Mouse (Mus musculus) forebrain, postnatal 0 days (tissue): ENCODE results near the gene Slc2a6. TPM values are rescaled to one million over a fixed set of nuclear protein-coding genes. Genes with fewer than 3 reads are reported as not detected.

Source experiments
- ATAC-seq: fragments of 200-750 bp; cut with Nextera tagmentation; 2 replicates; pipeline ENCODE4 v1.8.0; 2017; ENCODE audit warnings: mild to moderate bottlenecking, moderate library complexity
- DNase-seq: peaks from one replicate; pipeline ENCODE4 v3.0.0-alpha.2; 2015
- H3K27ac ChIP-seq: fragments of 300-500 bp; sonication (generic); 2 replicates; pipeline ENCODE4 v1.5.1; 2014; ENCODE audit warnings: low read depth, mild to moderate bottlenecking, antibody characterized with exemption, low read length, moderate library complexity, mixed read lengths
- H3K27me3 ChIP-seq: fragments of 300-500 bp; sonication (generic); 2 replicates; pipeline ENCODE4 v1.6.1; 2014; ENCODE audit warnings: mild to moderate bottlenecking, low read length, mixed read lengths; ENCODE audit not compliant: insufficient read depth
- H3K36me3 ChIP-seq: fragments of 300-500 bp; sonication (generic); 2 replicates; pipeline ENCODE4 v1.6.1; 2014; ENCODE audit warnings: mild to moderate bottlenecking, moderate library complexity; ENCODE audit not compliant: insufficient read depth
- H3K4me1 ChIP-seq: fragments of 300-500 bp; sonication (generic); 2 replicates; pipeline ENCODE4 v1.6.1; 2014; ENCODE audit warnings: antibody characterized with exemption; ENCODE audit not compliant: insufficient read depth
- H3K4me2 ChIP-seq: fragments of 300-500 bp; sonication (generic); 2 replicates; pipeline ENCODE4 v1.6.1; 2014; ENCODE audit warnings: low read depth, mild to moderate bottlenecking, moderate library complexity
- H3K4me3 ChIP-seq: fragments of 300-500 bp; sonication (generic); 2 replicates; pipeline ENCODE4 v1.5.1; 2014; ENCODE audit warnings: low read depth, low read length, mixed read lengths
- H3K9ac ChIP-seq: fragments of 300-500 bp; sonication (generic); 2 replicates; pipeline ENCODE4 v1.6.1; 2014; ENCODE audit warnings: mild to moderate bottlenecking
- H3K9me3 ChIP-seq: fragments of 300-500 bp; sonication (generic); 2 replicates; pipeline ENCODE4 v1.6.1; 2016; ENCODE audit warnings: low read length
- CTCF ChIP-seq: sonication (generic); IDR thresholded peaks from 2 replicates; pipeline ENCODE4 v1.5.1; 2016; ENCODE audit warnings: antibody characterized with exemption, control low read depth, low read depth
- WGBS: fragments of 180-500 bp; shearing (Covaris S2); extraction: QIAGEN DNeasy Blood & Tissue Kit; methylation state at CpG from one replicate; pipeline ENCODE4 v1.1.7; 2014; 5-methylcytosine and 5-hydroxymethylcytosine counted together
- polyA plus RNA-seq: library from polyadenylated mRNA; unstranded; fragments of >200 nt; fragmentation: Nextera tagmentation; extraction: Ambion mirVana; gene quantifications from 2 replicates; pipeline ENCODE4 v1.2.1, GENCODE M21; 2015
- total RNA-seq: library from RNA; depleted of rRNA; stranded (reverse); fragments of >200 nt; gene quantifications from 2 replicates; pipeline ENCODE4 v1.2.3, GENCODE M21; 2014

Gene Slc2a6
- total and polyA plus RNA-seq, 2 experiments from 2014 or later: 10.5 to 16.4 TPM

GRCm38 (mm10) chr2:27037008-27037407 is 9.2 kb upstream of the Slc2a6 start:
- ATAC-seq: no peak
- WGBS: 59% methylated on average over 4 of the region's 4 CpGs

GRCm38 (mm10) chr2:27036003-27036402 is 8.2 kb upstream of the Slc2a6 start:
- no peak overlapping the region for H3K9ac ChIP-seq
- no peak for ATAC-seq
- H3K4me3 ChIP-seq: no peak overlapping the region
- WGBS: 71% methylated on average over 3 of the region's 3 CpGs
- H3K36me3 ChIP-seq: no peaks in the 10 kb centered on the region
- no peak for TF ChIP-seq CTCF
- DNase-seq: no peak
- no peak overlapping the region for H3K27ac ChIP-seq
- no peaks in the 10 kb centered on the region for H3K9me3 ChIP-seq
- H3K4me2 ChIP-seq: no peak overlapping the region
- H3K4me1 ChIP-seq: peaks cover 5% of the 10 kb centered on the region; the same call in 1 of the 2 replicates
- no peaks in the 10 kb centered on the region for H3K27me3 ChIP-seq

More at GRCm38 (mm10) chr2:27037008-27037407, 9.2 kb upstream of the Slc2a6 start:
- H3K36me3 ChIP-seq: no peaks in the 10 kb centered on the region
- peaks cover 5% of the 10 kb centered on the region; the same call in 1 of the 2 replicates for H3K4me1 ChIP-seq
- H3K27ac ChIP-seq: no peak overlapping the region
- no peak for TF ChIP-seq CTCF
- no peaks in the 10 kb centered on the region for H3K27me3 ChIP-seq
- no peak overlapping the region for H3K9ac ChIP-seq
- no peaks in the 10 kb centered on the region for H3K9me3 ChIP-seq
- no peak overlapping the region for H3K4me3 ChIP-seq
- DNase-seq: no peak
- no peak overlapping the region for H3K4me2 ChIP-seq

- Histone ChIP-seq H3K4me3 (no peak overlapping the region), H3K9ac (no peak overlapping the region), H3K27ac (no peak overlapping the region), H3K27me3 (no peaks in the 10 kb centered on the region), H3K9me3 (no peaks in the 10 kb centered on the region), H3K4me1 (peaks cover 3% of the 10 kb centered on the region; the same call in 1 of the 2 replicates), H3K4me2 (no peak overlapping the region), H3K36me3 (no peaks in the 10 kb centered on the region)
- TF ChIP-seq CTCF: peak; percentile 27
- 86% methylated on average over 2 of the region's 2 CpGs for WGBS
- DNase-seq (no peak), ATAC-seq (no peak)
Measured at GRCm38 (mm10) chr2:27032361-27032760, 4.6 kb upstream of the Slc2a6 start.

GRCm38 (mm10) chr2:27028437-27029015 is 728 bp upstream of the Slc2a6 start:
- H3K27me3 ChIP-seq: no peaks in the 10 kb centered on the region
- peak overlapping the region; percentile 66 for H3K9ac ChIP-seq
- ATAC-seq (peak; percentile 5), DNase-seq (no peak)
- peaks cover 11% of the 10 kb centered on the region; the same call in 1 of the 2 replicates for H3K4me1 ChIP-seq
- H3K36me3 ChIP-seq: no peaks in the 10 kb centered on the region
- TF ChIP-seq CTCF: no peak
- no peak overlapping the region for H3K27ac ChIP-seq
- peak overlapping the region; percentile 43; the same call in 1 of the 2 replicates for H3K4me3 ChIP-seq
- H3K4me2 ChIP-seq: peak overlapping the region; percentile 60
- WGBS: 75% methylated on average over 4 of the region's 4 CpGs
- no peaks in the 10 kb centered on the region for H3K9me3 ChIP-seq

- TF ChIP-seq CTCF: no peak
- Histone ChIP-seq H3K4me1 (peaks cover 11% of the 10 kb centered on the region; the same call in 1 of the 2 replicates), H3K9ac (peak overlapping the region; percentile 66), H3K4me2 (peak overlapping the region; percentile 60), H3K4me3 (peak overlapping the region; percentile 43), H3K27me3 (no peaks in the 10 kb centered on the region), H3K27ac (peak overlapping the region; percentile 70; the same call in 1 of the 2 replicates), H3K9me3 (no peaks in the 10 kb centered on the region), H3K36me3 (no peaks in the 10 kb centered on the region)
- ATAC-seq (no peak), DNase-seq (no peak)
- WGBS: 71% methylated on average over 10 of the region's 10 CpGs
Measured at GRCm38 (mm10) chr2:27026857-27027617, 761 bp downstream of the Slc2a6 start.

- Histone ChIP-seq H3K27ac (no peak overlapping the region), H3K4me2 (no peak overlapping the region), H3K27me3 (no peaks in the 10 kb centered on the region), H3K4me1 (peaks cover 11% of the 10 kb centered on the region; the same call in 1 of the 2 replicates), H3K4me3 (no peak overlapping the region), H3K36me3 (no peaks in the 10 kb centered on the region), H3K9me3 (no peaks in the 10 kb centered on the region), H3K9ac (no peak overlapping the region)
- WGBS: 95% methylated on average over 3 of the region's 3 CpGs
- ATAC-seq (no peak), DNase-seq (no peak)
- TF ChIP-seq CTCF: no peak
Measured at GRCm38 (mm10) chr2:27026332-27026731, 1.5 kb downstream of the Slc2a6 start.

- ATAC-seq: no peak
- Histone ChIP-seq H3K9me3 (no peaks in the 10 kb centered on the region), H3K36me3 (no peaks in the 10 kb centered on the region), H3K27ac (no peak overlapping the region), H3K9ac (no peak overlapping the region), H3K4me3 (no peak overlapping the region), H3K4me2 (no peak overlapping the region), H3K27me3 (no peaks in the 10 kb centered on the region), H3K4me1 (peaks cover 11% of the 10 kb centered on the region; the same call in 1 of the 2 replicates)
- no peak for DNase-seq
- WGBS: 95% methylated on average over 3 of the region's 3 CpGs
- no peak for TF ChIP-seq CTCF
Measured at GRCm38 (mm10) chr2:27025545-27025944, 2.3 kb downstream of the Slc2a6 start.
